Mouse (Mus musculus) ovary, postnatal 36 days (tissue): Measurements from ENCODE around the gene Krtcap3.
"Not testable (repeated sequence)": the region's sequence is repeated elsewhere in the genome, so short reads cannot be mapped to it uniquely, and the experiment has no call there.

Experiments used
- DNase-seq: peaks from one replicate; pipeline ENCODE4 v3.0.0; 2022; ENCODE audit warnings: low spot score, mixed read lengths

Krtcap3 gene

DNA sequence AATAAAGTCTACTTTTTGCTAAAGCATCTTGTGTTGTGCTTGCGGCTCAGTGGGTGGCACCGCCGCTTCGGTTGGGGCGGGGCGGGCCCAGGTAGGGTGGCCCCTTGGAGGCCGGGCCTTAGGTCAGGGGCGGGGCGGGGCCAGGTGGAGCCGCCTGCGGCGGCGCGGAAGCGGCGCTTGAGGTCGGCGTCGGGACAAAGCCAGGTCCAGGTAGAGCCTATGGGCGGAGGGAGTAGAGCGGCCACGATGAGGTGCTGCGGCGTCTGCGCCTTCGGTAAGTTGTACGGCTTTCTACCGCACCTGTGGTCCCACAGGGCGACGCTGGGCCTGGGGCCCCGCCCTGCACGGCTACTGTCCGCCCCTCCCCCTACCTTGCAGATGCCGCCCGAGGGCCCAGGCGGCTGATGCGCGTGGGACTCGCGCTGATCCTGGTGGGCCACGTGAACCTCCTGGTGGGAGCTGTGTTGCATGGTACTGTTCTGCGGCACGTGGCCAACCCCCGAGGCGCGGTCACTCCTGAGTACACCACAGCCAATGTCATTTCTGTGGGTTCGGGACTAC, at the start of gene Krtcap3:
Gene Krtcap3, plus strand, starts transcription at position 151 of the 561 bp plus-strand sequence.
- DNase-seq = peak; percentile 57

DNA sequence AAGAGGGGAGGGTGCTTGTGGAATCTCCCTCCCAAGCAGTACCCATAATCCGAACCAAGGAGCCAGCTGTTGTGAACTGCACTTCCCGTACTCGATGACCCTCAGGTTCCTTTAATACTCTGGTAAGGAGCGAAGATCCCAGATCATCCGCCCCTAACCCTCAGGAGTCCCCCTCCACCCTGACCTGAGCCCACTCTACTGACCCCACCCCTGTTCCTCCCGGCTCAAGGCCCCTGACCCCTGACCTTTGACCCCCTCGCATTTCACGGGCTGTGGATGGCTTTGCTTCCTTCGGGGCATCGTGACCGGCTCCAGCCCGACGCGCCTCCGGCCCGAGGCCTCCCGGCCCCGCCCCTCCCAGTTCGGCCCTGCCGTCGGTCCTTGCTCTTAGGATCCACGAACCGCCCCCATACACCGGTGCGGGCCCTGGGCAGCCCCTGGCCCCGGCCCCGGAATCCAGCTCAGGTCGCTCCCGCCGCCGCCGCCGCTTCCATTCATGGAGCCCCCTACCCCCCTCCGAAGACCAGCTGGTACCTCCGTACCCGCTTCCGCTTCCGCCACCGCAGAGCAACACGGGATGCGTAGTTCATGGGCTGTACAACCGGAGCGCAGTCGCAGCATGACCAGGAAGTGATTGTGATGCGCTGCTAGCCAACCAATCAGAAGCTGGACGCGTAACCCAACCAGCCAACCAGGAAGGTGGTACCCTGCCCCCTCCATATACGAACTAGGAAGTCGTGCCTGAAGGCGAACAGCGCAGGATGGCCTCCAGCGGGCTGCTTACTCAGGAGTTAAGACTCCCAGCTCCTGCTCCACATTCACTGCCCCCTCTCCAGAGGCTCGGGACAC, 49.5 kb upstream of the Krtcap3 start, which contains the start of gene Zfp513:
Gene Zfp513, minus strand, starts transcription at position 562 of the 849 bp plus-strand sequence.
- DNase-seq = peak; percentile 92

DNA sequence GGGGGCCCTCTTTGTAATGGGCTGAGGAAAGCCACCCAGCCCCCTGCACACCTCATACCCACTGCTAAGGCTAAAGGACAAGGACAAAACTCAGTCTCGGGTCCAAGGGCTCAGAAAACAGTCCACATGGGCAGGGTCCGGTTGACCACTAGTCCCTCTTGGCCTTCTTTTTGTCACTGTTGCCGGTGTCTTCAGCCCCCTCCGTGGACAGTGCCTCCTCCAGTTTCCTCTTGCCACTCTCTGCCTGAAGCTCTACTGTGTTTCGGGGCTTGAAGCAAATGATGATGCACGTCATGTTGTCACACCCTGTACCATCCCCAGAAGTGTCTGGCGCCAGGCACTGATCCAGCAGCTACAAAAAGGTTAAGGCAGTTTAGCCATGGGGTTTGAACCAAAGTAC, 48.6 kb upstream of the Krtcap3 start:
- DNase-seq = no peak

DNA sequence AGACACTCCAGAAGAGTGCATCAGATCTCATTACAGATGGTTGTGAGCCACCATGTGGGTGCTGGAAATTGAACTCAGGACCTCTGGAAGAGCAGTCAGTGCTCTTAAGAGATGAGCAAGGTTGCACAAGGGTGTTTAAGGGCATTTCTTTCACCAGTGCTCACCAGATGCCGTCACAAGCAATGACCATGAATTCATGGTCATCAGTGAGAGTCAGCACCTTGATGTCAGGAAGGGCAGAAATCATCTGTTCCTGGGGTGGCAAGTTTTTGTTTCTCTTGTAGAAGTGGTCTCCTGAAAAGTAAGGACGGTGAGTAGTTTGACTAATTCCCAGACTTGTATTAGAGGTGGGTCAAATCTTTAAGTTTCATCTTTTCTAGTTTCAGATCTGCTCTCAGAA, 47.6 kb upstream of the Krtcap3 start:
- DNase-seq = no peak

DNA sequence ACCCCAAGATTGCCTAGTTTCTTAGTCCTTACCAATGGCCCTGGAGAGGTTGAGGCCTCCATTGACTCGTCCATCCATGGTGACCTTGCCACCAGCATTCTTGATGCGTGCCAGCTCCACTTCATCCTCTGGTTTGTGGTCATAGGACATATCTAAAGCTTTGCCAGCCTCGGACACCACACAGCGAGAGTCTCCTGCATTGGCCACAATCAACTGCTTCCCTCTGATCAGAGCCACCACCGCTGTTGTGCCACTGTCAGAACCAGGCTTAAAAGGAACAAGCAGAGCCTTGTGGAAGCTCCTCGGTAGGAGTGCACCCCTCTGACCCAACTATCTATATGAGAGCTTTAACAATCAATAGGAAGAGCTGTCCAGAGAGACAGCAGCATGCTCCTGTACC, 47.1 kb upstream of the Krtcap3 start:
- no peak for DNase-seq

DNA sequence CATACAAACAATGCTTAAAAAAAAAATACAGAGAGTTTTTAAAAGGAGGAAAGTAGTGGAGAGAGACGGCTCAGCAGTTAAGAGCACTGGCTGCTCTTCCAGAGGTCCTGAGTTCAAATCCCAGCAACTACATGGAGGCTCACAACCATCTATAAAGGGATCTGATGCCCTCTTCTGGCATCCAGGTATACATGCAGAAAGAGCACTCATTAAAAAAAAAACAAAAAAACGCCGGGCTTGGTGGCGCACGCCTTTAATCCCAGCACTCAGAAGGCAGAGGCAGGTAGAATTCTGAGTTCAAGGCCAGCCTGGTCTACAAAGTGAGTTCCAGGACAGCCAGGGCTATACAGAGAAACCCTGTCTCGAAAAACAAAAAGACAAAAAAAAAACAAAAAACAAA, 34.9 kb upstream of the Krtcap3 start:
- DNase-seq = not testable (repeated sequence)

DNA sequence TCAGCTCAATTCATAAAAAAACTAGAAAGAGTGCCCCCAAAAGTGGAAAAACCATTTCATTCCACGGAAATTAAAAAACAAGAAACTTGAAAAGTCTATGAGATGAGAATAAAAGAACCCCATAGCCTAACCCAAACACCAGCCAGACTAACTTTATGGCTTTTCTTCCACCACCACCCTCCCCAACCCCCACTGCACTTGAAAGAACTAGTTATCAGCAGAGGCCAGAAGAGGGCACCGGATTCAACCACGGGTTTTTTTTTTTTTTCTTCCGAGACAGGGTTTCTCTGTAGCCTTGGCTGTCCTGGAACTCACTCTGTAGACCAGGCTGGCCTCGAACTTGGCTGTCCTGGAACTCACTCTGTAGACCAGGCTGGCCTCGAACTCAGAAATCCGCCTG, 33.2 kb upstream of the Krtcap3 start:
- DNase-seq = no peak

DNA sequence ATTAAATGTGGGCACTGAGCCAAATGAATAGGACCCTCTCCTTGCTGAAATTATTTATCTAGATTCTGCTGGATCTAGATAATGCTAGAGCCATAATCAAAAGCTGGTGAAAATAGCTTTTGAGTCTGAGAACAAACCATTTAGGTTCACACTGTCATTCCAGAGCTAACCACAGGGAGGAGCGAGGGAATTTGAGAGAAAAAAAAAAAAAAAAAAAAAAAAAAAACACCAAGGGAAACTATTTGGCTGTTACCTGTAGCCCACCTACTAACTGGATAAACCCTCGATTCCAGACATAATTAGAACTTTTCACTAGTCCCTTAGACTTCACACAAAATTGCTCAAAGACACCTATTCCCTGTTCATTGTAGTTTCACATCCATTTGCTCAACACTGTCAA, 32.4 kb upstream of the Krtcap3 start:
- no peak for DNase-seq

DNA sequence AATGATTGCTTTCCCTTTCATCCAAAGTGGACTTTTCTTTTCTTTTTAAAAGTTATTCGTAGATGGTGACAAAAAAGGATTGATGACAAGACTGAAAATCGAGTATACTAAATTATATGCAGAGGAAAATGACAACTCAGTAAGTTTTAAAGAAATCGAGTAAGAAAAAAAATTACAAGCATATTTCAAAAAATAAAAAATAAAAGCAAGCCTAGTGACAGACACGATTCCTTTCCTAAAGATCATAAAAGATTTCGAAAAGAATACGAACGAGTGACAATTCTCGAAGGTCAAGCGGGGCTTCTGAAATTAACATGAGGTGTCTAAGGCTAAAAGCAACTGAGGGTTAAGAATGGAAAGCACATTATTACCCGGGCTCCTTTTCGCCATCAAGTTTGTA, 32.0 kb upstream of the Krtcap3 start:
- DNase-seq = no peak

DNA sequence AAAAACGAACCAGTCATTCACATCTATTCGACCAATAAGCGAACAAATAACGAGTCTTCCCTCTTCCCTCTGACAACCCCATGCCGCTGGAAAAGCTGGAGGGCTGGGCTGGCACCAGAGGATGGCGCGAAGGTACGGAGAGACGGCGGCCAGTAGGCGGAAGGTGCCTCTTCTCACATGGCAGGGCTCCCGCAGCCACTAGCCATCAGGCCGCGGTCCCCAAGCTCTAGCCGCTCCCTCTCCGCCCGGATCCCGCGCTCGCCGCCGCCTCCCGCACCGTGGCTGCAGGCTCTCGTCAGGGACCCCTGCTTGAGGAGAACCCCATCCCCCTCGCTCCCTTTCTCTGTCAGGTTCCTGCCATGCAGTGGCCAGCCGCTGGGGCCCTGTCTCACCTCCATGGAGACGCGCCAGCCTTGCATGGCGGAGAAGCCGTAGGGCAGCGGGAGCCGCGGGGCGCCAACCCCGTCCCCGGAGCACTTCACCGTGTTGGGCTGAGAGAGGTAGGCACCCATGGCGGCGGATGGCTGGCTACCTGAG, 31.5 kb upstream of the Krtcap3 start:
- DNase-seq = no peak

DNA sequence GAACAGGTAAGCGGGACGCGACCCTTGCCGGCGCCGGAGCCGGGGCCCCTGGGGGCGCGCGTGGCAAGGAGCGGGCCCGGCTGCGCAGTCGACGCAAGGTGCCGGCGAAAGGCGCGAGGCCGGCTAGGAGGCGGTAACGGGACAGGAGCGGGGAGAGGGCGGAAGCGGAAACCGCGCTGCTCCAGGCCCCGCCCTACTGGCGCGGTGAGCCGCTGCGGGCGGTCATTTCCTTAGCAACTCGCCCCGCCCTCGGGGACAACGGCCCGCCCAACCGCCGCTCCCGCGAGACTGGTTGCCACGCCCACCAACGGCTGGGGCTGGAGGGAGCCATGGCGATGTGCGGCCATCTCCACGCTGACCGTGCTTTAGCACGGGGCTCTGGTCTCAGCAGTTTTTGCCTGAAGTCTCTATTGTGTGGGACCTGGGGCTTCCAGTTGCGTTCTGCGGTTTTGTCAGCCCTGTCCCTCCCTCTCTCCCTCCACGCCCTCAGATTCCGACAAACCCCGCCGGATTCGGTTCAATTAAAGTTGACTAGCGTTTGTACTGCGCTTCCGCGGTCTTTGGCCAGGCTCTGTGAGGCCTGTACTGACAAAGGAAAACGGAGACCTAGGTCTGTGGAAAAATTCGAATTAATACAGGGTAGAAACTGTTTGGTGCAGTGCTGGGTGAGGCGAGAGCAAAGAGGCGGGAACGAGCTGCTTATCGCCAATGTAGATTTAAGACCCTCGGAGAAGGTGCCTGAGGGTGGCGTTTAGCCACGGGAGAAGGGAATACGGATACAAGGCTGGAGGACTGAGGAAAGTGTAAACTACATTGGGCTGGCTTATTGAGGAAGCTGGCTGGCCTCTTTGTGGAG, 30.8 kb upstream of the Krtcap3 start, which contains the start of gene Ppm1g:
Gene Ppm1g, minus strand, starts transcription at position 240 of the 856 bp plus-strand sequence.
- DNase-seq = peak; percentile 99

DNA sequence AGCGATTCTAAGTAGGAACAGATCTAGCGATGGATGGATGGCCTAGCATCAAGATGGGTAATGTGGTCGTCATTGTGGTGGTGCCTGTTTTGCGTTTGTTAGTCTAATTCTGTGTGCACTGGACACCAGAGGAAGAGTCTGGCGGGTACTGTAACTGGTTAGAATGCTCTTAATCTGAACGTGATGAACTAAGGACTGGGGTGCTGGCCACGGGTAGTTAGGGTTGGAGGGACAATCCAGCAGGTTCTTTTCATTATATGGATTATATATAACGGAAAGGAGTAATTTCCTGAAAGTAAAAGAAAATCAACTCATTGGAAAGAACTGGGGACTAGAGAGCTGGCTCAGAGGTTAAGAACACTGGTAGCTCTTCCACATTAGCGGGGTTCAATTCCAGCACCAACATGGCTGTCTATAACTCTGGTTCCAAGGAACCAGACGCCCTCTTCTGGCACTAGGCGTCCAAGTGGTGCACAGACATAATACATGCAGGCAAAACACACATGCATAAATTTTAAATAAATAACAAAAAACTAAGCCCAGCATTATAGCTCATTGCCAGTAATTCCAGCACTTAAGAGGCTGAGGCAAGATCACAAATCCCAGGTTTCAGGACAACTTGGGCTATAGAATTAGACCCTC, 30.1 kb upstream of the Krtcap3 start:
- no peak for DNase-seq

DNA sequence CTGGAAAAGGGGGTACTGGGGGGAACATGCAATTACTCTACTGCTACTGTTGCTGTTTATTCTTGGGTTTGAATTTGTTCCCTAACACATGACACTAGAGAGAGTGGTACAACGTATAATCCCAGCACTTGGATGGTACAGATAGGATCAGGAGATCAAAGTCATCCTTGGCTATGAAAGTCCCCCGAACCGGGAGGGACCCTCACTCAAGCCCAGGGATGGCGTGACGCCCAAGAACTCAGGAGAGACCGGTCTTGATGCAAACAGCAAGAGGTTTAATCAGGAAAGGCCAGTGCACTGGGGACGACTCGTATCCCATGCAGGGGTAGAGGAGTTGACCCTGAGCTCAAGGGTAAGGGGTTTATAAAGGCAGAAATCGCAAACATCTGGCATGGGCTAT, 28.8 kb upstream of the Krtcap3 start:
- no peak for DNase-seq

DNA sequence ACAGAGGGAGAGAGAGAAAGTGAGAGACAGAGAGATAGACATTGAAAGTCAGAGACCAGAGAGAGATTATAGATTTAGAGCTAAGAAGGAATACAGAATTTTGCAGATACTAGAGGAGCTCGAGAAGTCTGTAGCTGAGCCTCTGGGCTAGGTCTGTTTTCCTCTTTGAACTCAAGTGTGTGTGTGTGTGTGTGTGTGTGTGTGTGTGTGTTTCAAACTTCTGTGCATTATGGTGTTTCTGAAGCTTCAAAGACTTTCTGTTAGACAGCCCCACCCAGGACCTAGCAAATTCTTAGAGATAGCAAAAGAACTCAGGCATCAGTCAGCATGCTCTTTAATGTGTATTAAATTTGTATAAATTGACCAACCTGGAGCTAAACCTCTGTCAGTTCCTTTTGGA, 24.9 kb upstream of the Krtcap3 start:
- no peak for DNase-seq

DNA sequence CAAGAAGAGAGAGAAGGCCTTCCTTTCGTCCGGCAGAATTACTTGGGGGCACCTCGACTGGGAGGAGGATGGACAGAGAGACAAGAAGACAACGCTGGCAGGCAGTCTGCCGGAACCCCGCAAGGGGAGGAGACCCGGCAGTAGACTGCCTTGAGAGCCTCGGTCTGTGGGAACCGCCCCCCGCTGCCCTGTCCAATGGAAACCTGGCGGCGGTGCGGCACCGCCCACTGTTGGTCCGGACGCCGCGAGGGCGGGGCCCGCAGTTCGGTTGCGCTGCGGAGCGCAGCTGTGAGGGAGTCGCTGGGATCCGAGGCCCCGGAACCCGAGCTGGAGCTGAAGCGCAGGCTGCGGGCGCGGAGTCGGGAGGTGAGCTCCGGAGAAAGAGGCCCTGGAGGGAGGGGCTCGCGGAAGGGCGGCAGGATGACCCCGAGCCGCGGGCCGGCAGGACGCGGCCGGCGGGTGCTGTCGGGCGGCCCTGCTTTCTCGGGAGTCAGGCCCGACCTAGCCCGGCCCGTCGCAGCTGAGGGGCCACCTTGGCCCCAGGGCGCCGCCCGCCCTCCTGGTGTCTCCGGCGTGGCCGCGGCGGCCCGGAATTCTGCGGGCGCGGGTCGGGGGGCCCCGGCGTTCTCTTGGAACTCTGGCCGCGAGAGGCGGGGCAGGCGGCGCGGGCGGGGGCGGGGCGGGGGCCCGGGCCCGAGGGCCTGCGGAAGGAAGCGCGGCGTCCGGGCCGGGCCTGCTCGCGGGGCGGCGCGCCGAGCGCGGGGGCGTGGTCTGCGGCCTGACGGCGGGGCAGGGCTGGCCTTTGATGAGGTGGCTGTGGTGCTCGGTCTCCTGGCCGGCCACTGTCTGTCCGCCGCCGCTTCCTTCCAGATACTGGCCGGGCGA, 10.6 kb upstream of the Krtcap3 start, which contains the start of the genes Nrbp1 and Gm9970:
Gene Nrbp1, plus strand, starts transcription at position 228 of the 885 bp plus-strand sequence.
Gene Gm9970, minus strand, starts transcription at position 596 of the 885 bp plus-strand sequence.
- DNase-seq = peak; percentile 96

DNA sequence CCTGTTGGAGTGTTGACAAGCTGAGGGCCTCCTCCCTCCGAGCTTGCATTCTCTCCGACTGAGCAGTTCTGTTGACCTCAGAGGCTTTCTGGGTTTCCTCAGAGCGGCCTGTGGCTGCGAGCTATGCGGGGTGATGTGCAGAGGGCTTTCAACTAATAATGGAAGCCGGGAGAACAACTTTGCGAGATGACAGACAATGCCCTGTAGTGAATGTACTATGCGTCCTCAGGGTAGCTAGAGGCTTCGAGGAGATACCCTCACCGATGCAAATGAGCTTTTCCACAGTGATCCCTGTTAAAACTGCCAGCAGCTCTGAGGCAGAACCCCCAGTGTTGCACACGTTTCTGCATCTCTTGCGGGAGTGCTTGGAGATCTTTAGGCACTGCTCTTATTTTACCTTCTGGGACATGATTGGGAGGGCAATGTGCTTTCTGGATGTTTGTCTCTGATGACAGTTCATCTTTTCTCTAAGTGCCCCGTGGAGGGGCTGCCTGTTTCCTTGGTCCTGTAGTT, 9.9 kb upstream of the Krtcap3 start:
- DNase-seq = no peak

DNA sequence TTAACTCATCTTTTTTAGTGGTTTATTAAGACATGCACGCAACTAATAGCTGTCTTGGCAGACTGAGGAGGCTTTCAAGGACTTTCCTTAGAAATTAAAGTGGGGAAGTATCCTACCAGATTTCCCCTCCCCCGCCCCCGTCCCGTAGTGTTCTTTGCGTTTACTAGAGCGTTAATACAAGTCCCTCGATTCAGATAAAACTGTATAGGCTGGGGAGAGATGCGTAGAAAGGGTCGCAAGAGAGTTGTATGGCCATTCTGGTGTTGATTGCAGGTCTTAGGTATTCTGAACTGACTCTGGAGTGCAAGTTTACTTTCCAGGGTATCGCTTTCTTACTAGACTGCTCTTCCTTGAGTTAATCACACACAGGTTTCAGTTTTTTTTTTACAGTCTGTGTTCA, 9.3 kb upstream of the Krtcap3 start:
- DNase-seq = no peak

DNA sequence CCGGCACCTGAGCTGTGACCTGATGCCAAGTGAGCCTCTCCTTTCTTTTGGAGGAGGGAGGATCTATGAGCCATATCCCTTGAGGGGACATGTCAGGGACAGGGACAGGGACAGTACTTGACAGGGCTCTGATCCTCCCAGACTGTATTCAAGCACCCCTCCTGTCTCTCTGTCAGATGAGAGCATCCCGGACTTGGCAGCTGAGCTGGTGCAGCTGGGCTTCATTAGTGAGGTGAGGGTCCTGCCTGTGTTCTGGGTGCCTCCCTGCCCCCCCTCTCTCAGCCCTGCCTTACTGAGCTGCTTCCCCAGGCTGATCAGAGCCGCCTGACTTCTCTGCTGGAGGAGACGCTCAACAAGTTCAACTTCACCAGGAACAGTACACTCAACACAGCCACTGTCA, 775 bp upstream of the Krtcap3 start:
- DNase-seq = no peak

DNA sequence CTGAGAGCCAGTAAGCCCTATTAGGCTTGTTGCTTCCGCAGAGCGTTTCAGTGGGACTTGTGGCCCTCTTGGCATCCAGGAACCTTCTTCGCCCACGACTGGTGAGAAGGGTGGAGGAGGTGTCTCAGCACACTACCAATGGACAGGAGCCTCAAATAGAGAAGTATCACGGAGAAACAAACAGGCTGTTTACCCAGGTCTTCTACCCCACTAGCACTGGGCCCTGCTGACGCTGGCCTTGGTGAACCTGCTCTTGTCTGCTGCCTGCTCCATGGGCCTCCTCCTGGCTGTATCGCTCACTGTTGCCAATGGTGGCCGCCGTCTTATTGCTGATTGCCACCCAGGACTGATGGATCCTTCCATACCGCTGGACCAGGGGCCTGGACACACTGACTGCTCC, 660 bp downstream of the Krtcap3 start:
- DNase-seq = no peak

DNA sequence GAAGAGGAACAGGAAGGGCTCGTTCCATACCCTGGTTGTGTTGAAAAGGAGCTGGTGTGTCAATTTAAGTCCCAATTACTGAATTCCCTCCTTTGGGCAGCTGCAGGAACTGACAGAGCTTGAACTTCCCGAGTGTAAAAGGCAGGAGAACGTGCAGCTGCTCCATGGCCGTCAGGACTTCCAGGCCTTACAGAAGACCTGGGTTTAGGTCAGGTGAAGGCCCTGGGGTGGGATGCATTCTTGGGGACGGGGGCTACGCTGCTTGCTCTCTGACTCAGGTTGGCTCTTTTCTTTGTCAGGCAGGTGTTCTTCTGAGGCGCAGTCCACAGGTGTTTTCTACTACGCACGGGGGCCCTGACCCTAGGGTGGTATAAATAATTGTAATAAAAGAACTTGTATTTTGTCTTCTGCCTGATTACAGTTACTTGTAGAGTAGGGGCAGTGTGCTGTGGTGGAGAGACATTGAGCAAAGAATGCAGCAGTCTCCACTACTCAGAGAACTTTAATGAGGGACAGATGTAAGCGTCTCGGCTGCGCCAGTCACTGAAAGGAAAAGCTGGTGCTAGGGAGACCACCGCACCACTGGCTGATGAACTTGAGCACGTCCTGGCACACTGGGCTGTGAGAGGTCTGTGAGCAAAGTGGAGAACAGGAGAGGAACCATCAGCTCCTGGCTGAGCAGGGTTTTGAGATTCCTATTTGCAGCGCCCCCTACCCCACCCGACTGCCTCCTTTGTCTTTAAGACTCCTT, 1.5 kb downstream of the Krtcap3 start:
- DNase-seq = no peak
